In the genomic region with DNA sequence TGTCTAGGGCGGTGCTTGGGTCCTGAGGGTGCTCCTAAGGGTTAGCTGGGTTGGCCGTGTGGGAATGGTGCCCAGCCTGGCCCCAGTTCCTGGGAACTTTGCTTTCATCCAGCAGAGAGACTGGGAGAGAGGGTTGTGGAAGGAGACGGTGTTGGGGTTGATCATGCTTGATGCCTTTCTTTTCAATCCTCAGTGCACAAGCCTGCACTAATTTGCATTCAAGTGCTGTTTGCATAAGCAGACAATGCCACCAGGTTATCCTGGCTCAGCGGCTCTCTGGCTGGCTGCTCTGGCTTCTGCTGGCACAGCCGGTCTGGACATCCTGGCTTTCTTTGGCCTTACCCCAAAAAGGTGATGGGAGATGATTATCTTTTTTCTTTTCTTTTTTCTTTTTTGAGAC, we compare ENCODE assay signal across 20 mouse cellular contexts. TPM values are rescaled to one million over a fixed set of nuclear protein-coding genes. Genes with fewer than 3 reads are reported as not detected.
DNase-seq lines count a peak whose midpoint lies in the region; ATAC-seq and TF ChIP-seq lines count a peak whose summit lies in the region.
"Had no signal": no experiment of that assay in that cellular context is flagged by ENCODE, and none has a peak within 500 bp of the region (broad histone marks: within the 10 kb centered on the region; RNA-seq: fewer than 3 reads in every experiment).

No protein-coding gene starts in this region.

- WGBS in hindbrain, embryonic 10.5 days: 53% methylated on average over 5 of the region's 5 CpGs
- WGBS in hindbrain, embryonic 11.5 days: 44% methylated on average over 5 of the region's 5 CpGs
- 58% methylated on average over 5 of the region's 5 CpGs for WGBS in forebrain, embryonic 10.5 days
- 17% methylated on average over 5 of the region's 5 CpGs for WGBS in forebrain, postnatal 0 days
- WGBS in midbrain, embryonic 12.5 days: 40% methylated on average over 5 of the region's 5 CpGs
- 72% methylated on average over 5 of the region's 5 CpGs for WGBS in kidney, embryonic 14.5 days

- H3K4me1 ChIP-seq in hindbrain, embryonic 10.5 days (replicated peaks): peaks cover 17% of the 10 kb centered on the region
- H3K4me1 ChIP-seq in hindbrain, embryonic 11.5 days (replicated peaks; ENCODE audit: control insufficient read depth, insufficient read depth, low read length): no peaks in the 10 kb centered on the region
- H3K4me1 ChIP-seq in forebrain, embryonic 10.5 days: peaks cover 17% of the 10 kb centered on the region
- H3K4me1 ChIP-seq in forebrain, postnatal 0 days (ENCODE audit: insufficient read depth): no peaks in the 10 kb centered on the region
- H3K4me1 ChIP-seq in midbrain, embryonic 12.5 days: peaks cover 16% of the 10 kb centered on the region
- H3K4me1 ChIP-seq in kidney, embryonic 14.5 days (ENCODE audit: control insufficient read depth, insufficient read depth, low read length): no peaks in the 10 kb centered on the region

- H3K27ac ChIP-seq in hindbrain, embryonic 10.5 days: peak overlapping the region; percentile 62; the same call in 1 of the 2 replicates
- H3K27ac ChIP-seq in hindbrain, embryonic 11.5 days (ENCODE audit: low read depth, low read length): no peak overlapping the region
- peak overlapping the region; percentile 75 for H3K27ac ChIP-seq in forebrain, embryonic 10.5 days
- no peak overlapping the region for H3K27ac ChIP-seq in forebrain, postnatal 0 days (ENCODE audit: low read depth, low read length)
- peak overlapping the region; percentile 39; the same call in 1 of the 2 replicates for H3K27ac ChIP-seq in midbrain, embryonic 12.5 days (replicated peaks)
- no peak overlapping the region for H3K27ac ChIP-seq in kidney, embryonic 14.5 days (ENCODE audit: low read depth, low read length)
- H3K27ac ChIP-seq: liver, embryonic 14.5 days; lung, embryonic 15.5 days had no signal

- ATAC-seq in hindbrain, embryonic 11.5 days (ENCODE audit: low FRiP score): no peak
- ATAC-seq in forebrain, postnatal 0 days: peak; percentile 23; the same call in 1 of the 2 replicates
- ATAC-seq in midbrain, embryonic 12.5 days (ENCODE audit: low FRiP score, low read depth): no peak
- ATAC-seq in kidney, embryonic 14.5 days (ENCODE audit: low FRiP score, low TSS enrichment): no peak
- ATAC-seq: CD4-positive, CD25-positive, alpha-beta regulatory T cell, adult 4 months; inflammation-experienced regulatory T-cells, adult 6 months had no signal

- no peaks in the 10 kb centered on the region for H3K36me3 ChIP-seq in hindbrain, embryonic 10.5 days
- H3K36me3 ChIP-seq in hindbrain, embryonic 11.5 days (ENCODE audit: control insufficient read depth, insufficient read depth, low read length): no peaks in the 10 kb centered on the region
- H3K36me3 ChIP-seq in forebrain, embryonic 10.5 days (replicated peaks): no peaks in the 10 kb centered on the region
- H3K36me3 ChIP-seq in forebrain, postnatal 0 days (ENCODE audit: insufficient read depth): no peaks in the 10 kb centered on the region
- H3K36me3 ChIP-seq in midbrain, embryonic 12.5 days: no peaks in the 10 kb centered on the region
- H3K36me3 ChIP-seq in kidney, embryonic 14.5 days (ENCODE audit: control insufficient read depth, insufficient read depth, low read length): no peaks in the 10 kb centered on the region
- H3K36me3 ChIP-seq: G1E; lung, embryonic 15.5 days had no signal

- no peaks in the 10 kb centered on the region for H3K9me3 ChIP-seq in hindbrain, embryonic 10.5 days
- H3K9me3 ChIP-seq in hindbrain, embryonic 11.5 days (ENCODE audit: control insufficient read depth, low read length): no peaks in the 10 kb centered on the region
- H3K9me3 ChIP-seq in forebrain, embryonic 10.5 days: no peaks in the 10 kb centered on the region
- H3K9me3 ChIP-seq in forebrain, postnatal 0 days (ENCODE audit: low read length): no peaks in the 10 kb centered on the region
- H3K9me3 ChIP-seq in midbrain, embryonic 12.5 days: no peaks in the 10 kb centered on the region
- no peaks in the 10 kb centered on the region for H3K9me3 ChIP-seq in kidney, embryonic 14.5 days (ENCODE audit: control insufficient read depth, low read length)
- H3K9me3 ChIP-seq: G1E; lung, embryonic 15.5 days had no signal

- no peak for DNase-seq in hindbrain, embryonic 10.5 days (ENCODE audit: low spot score)
- no peak for DNase-seq in hindbrain, embryonic 11.5 days (ENCODE audit: low spot score)
- DNase-seq in forebrain, embryonic 10.5 days (ENCODE audit: extremely low spot score, low spot score): no peak
- no peak for DNase-seq in forebrain, postnatal 0 days
- no peak for DNase-seq in thymus, postnatal 4 days
- no peak for DNase-seq in frontal cortex, postnatal 25 days (ENCODE audit: low spot score in 2 of 2)
- DNase-seq: adrenal gland, postnatal 14 days; cerebellum, adult 11-12 months; cerebellum, postnatal 25 days; embryo, embryonic 11 days; gastrocnemius, postnatal 36 days; kidney, adult 9 months; lung, postnatal 4 days had no signal

- no peak overlapping the region for H3K4me3 ChIP-seq in hindbrain, embryonic 10.5 days
- H3K4me3 ChIP-seq in hindbrain, embryonic 11.5 days (ENCODE audit: low read depth, low read length): no peak overlapping the region
- no peak overlapping the region for H3K4me3 ChIP-seq in forebrain, embryonic 10.5 days
- H3K4me3 ChIP-seq in forebrain, postnatal 0 days (ENCODE audit: low read depth, low read length): no peak overlapping the region
- no peak overlapping the region for H3K4me3 ChIP-seq in midbrain, embryonic 12.5 days
- no peak overlapping the region for H3K4me3 ChIP-seq in kidney, embryonic 14.5 days (ENCODE audit: low read length)
- H3K4me3 ChIP-seq: lung, embryonic 15.5 days had no signal

- H3K9ac ChIP-seq in hindbrain, embryonic 11.5 days (ENCODE audit: low read depth, low read length): no peak overlapping the region
- H3K9ac ChIP-seq in forebrain, postnatal 0 days: no peak overlapping the region
- no peak overlapping the region for H3K9ac ChIP-seq in midbrain, embryonic 12.5 days (replicated peaks)
- no peak overlapping the region for H3K9ac ChIP-seq in kidney, embryonic 14.5 days (ENCODE audit: low read depth, low read length)
- H3K9ac ChIP-seq: liver, embryonic 14.5 days; lung, embryonic 15.5 days had no signal

- no peaks in the 10 kb centered on the region for H3K27me3 ChIP-seq in hindbrain, embryonic 10.5 days (ENCODE audit: insufficient read depth, poor library complexity, severe bottlenecking)
- H3K27me3 ChIP-seq in hindbrain, embryonic 11.5 days (ENCODE audit: control insufficient read depth, insufficient read depth, low read length): no peaks in the 10 kb centered on the region
- peaks cover 10% of the 10 kb centered on the region for H3K27me3 ChIP-seq in forebrain, embryonic 10.5 days (ENCODE audit: poor library complexity, severe bottlenecking)
- no peaks in the 10 kb centered on the region for H3K27me3 ChIP-seq in forebrain, postnatal 0 days (ENCODE audit: insufficient read depth, low read length)
- H3K27me3 ChIP-seq in midbrain, embryonic 12.5 days: no peaks in the 10 kb centered on the region
- H3K27me3 ChIP-seq in kidney, embryonic 14.5 days (ENCODE audit: control insufficient read depth, insufficient read depth, low read length): no peaks in the 10 kb centered on the region

- no peak overlapping the region for H3K4me2 ChIP-seq in hindbrain, embryonic 11.5 days (replicated peaks; ENCODE audit: low read depth, low read length)
- H3K4me2 ChIP-seq in forebrain, postnatal 0 days (ENCODE audit: low read depth): no peak overlapping the region
- H3K4me2 ChIP-seq in midbrain, embryonic 12.5 days (replicated peaks): no peak overlapping the region
- no peak overlapping the region for H3K4me2 ChIP-seq in kidney, embryonic 14.5 days (replicated peaks; ENCODE audit: low read depth, low read length)
- H3K4me2 ChIP-seq: lung, embryonic 15.5 days had no signal

- no peak for TF ChIP-seq CTCF in forebrain, postnatal 0 days (IDR thresholded peaks at IDR 0.05; ENCODE audit: low read depth)

RNA-seq across cellular contexts. Expression of gene Adar, which starts 37.2 kb away (rescaled TPM):
- polyA plus RNA-seq in hindbrain, embryonic 10.5 days (2016; fragmentation: Nextera tagmentation; extraction: Ambion mirVana): 16.4 and 17.6 TPM in 2 replicates
- polyA plus RNA-seq in hindbrain, embryonic 11.5 days (2014; fragmentation: Nextera tagmentation; extraction: Ambion mirVana): 15.1 and 16.4 TPM in 2 replicates
- polyA plus RNA-seq in forebrain, embryonic 10.5 days (2016; fragmentation: Nextera tagmentation; extraction: Ambion mirVana): 16.3 and 16.4 TPM in 2 replicates
- 62.4 and 78.2 TPM in 2 replicates for total RNA-seq in forebrain, postnatal 0 days (2014; rRNA removed)
- 14.0 and 18.5 TPM in 2 replicates for polyA plus RNA-seq in forebrain, postnatal 0 days (2015; fragmentation: Nextera tagmentation; extraction: Ambion mirVana)
- polyA plus RNA-seq in midbrain, embryonic 12.5 days (2016; fragmentation: Nextera tagmentation; extraction: Ambion mirVana): 23.0 and 24.0 TPM in 2 replicates
- polyA plus RNA-seq in kidney, embryonic 14.5 days (2014; fragmentation: Nextera tagmentation; extraction: Ambion mirVana): 7.2 and 15.0 TPM in 2 replicates

Comparison
In these comparisons a context has a peak if more than half of its experiments do, and no peak if none do; other contexts are left out.
1. H3K27ac ChIP-seq: peak in hindbrain, embryonic 10.5 days (single experiment), forebrain, embryonic 10.5 days (single experiment) and midbrain, embryonic 12.5 days (single experiment); none in hindbrain, embryonic 11.5 days (single experiment), forebrain, postnatal 0 days (single experiment) and kidney, embryonic 14.5 days (single experiment).